Comparison of ENCODE assay signal across 8 mouse cellular contexts in genomic region chr16:21818132-21818531, GRCm38 (mm10). TPM values are rescaled to one million over a fixed set of nuclear protein-coding genes. Genes with fewer than 3 reads are reported as not detected.
DNase-seq lines count a peak whose midpoint lies in the region; ATAC-seq and TF ChIP-seq lines count a peak whose summit lies in the region.

No protein-coding gene starts in this region.

- peaks cover 2% of the 10 kb centered on the region for H3K4me1 ChIP-seq in heart, adult 2 months (ENCODE audit: control insufficient read depth, insufficient read depth, low read length)
- H3K4me1 ChIP-seq in forebrain, embryonic 16.5 days (replicated peaks; ENCODE audit: control insufficient read depth, insufficient read depth, low read length), result no peaks in the 10 kb centered on the region; the same call in 1 of the 2 replicates

- H3K4me3 ChIP-seq in heart, adult 2 months, result no peak overlapping the region
- H3K4me3 ChIP-seq in myocyte, result no peak overlapping the region
- no peak overlapping the region for H3K4me3 ChIP-seq in forebrain, embryonic 16.5 days (replicated peaks; ENCODE audit: low read length)

- no peaks in the 10 kb centered on the region for H3K36me3 ChIP-seq in heart, adult 2 months (ENCODE audit: control insufficient read depth, insufficient read depth, low read length)
- no peaks in the 10 kb centered on the region for H3K36me3 ChIP-seq in myocyte (ENCODE audit: control insufficient read depth, insufficient read depth)
- H3K36me3 ChIP-seq in forebrain, embryonic 16.5 days (ENCODE audit: control insufficient read depth, insufficient read depth), result no peaks in the 10 kb centered on the region

- no peaks in the 10 kb centered on the region for H3K79me2 ChIP-seq in heart, adult 2 months (replicated peaks; ENCODE audit: control insufficient read depth, insufficient read depth, low read length)
- H3K79me2 ChIP-seq in myocyte (ENCODE audit: control insufficient read depth, insufficient read depth), result no peaks in the 10 kb centered on the region

- H3K4me2 ChIP-seq in myocyte (ENCODE audit: low read depth), result peak overlapping the region; percentile 74
- no peak overlapping the region for H3K4me2 ChIP-seq in forebrain, embryonic 16.5 days (ENCODE audit: low read length)

- no peaks in the 10 kb centered on the region for H3K27me3 ChIP-seq in heart, adult 2 months (ENCODE audit: control insufficient read depth, insufficient read depth, low read length)
- no peaks in the 10 kb centered on the region for H3K27me3 ChIP-seq in myocyte (ENCODE audit: control insufficient read depth, insufficient read depth, insufficient read length)
- H3K27me3 ChIP-seq in forebrain, embryonic 16.5 days (replicated peaks; ENCODE audit: control insufficient read depth, insufficient read depth, low read length), result no peaks in the 10 kb centered on the region

- TF ChIP-seq POLR2A in heart, adult 2 months (IDR thresholded peaks at IDR 0.05; ENCODE audit: insufficient read depth, low read depth, low read length), result no peak
- TF ChIP-seq POLR2A in myocyte (IDR thresholded peaks at IDR 0.05; ENCODE audit: insufficient read length, low read depth), result no peak

- intact Hi-C loops in heart, adult 2 months (cut with DNase I), result no loop called here

- 40% methylated on average over 9 of the region's 9 CpGs for WGBS in heart, adult 2 months
- 37% methylated on average over 9 of the region's 9 CpGs for WGBS in forebrain, embryonic 16.5 days

- TF ChIP-seq EP300 in heart, adult 2 months (IDR thresholded peaks at IDR 0.05; ENCODE audit: insufficient read depth, low read depth, low read length), result no peak

- ATAC-seq in forebrain, embryonic 16.5 days, result no peak

- H3K27ac ChIP-seq in heart, adult 2 months, result peak overlapping the region; percentile 45
- H3K27ac ChIP-seq in forebrain, embryonic 16.5 days (ENCODE audit: low read length), result no peak overlapping the region

- peak; percentile 32 to 38 for DNase-seq in heart, adult 2 months
- DNase-seq in heart, adult 8-10 months (ENCODE audit: low spot score), result no peak
- DNase-seq in c-Kit-positive CD71-positive TER-119-positive erythroid progenitor cells, embryonic 14.5 days (ENCODE audit: low spot score), result peak; percentile 39
- peak; percentile 71 for DNase-seq in kidney, postnatal 14 days
- DNase-seq in frontal cortex, postnatal 14 days (ENCODE audit: low spot score in 2 of 2), result no peak
- DNase-seq in cerebellum, postnatal 10 days, result no peak

- TF ChIP-seq CTCF in heart, adult 2 months (IDR thresholded peaks at IDR 0.05), result no peak

- H3K9ac ChIP-seq in heart, adult 2 months (ENCODE audit: low read depth, low read length), result no peak overlapping the region
- no peak overlapping the region for H3K9ac ChIP-seq in forebrain, embryonic 16.5 days (replicated peaks; ENCODE audit: low read depth, low read length)

- H3ac ChIP-seq in myocyte (ENCODE audit: control insufficient read depth, insufficient read length), result no peak overlapping the region

- no peaks in the 10 kb centered on the region for H3K9me3 ChIP-seq in forebrain, embryonic 16.5 days (ENCODE audit: control insufficient read depth, low read length)

TF ChIP-seq in myocyte, 11 proteins besides CTCF, POLR2A, EP300 and RAD21:
- TF ChIP-seq USF1 (IDR thresholded peaks at IDR 0.05; ENCODE audit: low read depth), result no peak
- TF ChIP-seq E2F4 (IDR thresholded peaks at IDR 0.05; ENCODE audit: insufficient read depth), result no peak

RNA-seq across cellular contexts. Expression of gene Map3k13, which starts 24.0 kb away (rescaled TPM):
- total RNA-seq in heart, adult 2 months (2021), result under 1 TPM; 0.96 to 0.97 TPM
- 0.62 and 1.1 TPM in 2 replicates for polyA plus RNA-seq in heart, adult 2 months (2012; rRNA removed)
- total RNA-seq in heart, adult 8-10 months (2022), result 1 to 10 TPM in 1 of 4 experiments, under 1 TPM in 3; 0.78 to 1.5 (median 0.84) TPM
- polyA plus RNA-seq in myocyte (2012; fragmentation: generic; extraction: Trizol), result 0.31 TPM
- polyA plus RNA-seq in forebrain, embryonic 16.5 days (2015; fragmentation: Nextera tagmentation; extraction: Ambion mirVana), result 5.6 and 5.7 TPM in 2 replicates

RNA-seq across cellular contexts. Expression of gene Ehhadh, which starts 30.5 kb away (rescaled TPM):
- 10 to 100 TPM; 13.6 to 16.9 TPM for total RNA-seq in heart, adult 2 months (2021)
- 6.6 and 10.7 TPM in 2 replicates for polyA plus RNA-seq in heart, adult 2 months (2012; rRNA removed)
- total RNA-seq in heart, adult 8-10 months (2022), result 10 to 100 TPM; 10.8 to 17.3 (median 14.3) TPM
- 0.11 TPM for polyA plus RNA-seq in myocyte (2012; fragmentation: generic; extraction: Trizol)
- polyA plus RNA-seq in forebrain, embryonic 16.5 days (2015; fragmentation: Nextera tagmentation; extraction: Ambion mirVana), result 0.83 and 1.1 TPM in 2 replicates

Comparison
In these comparisons a context has a peak if more than half of its experiments do, and no peak if none do; other contexts are left out.
1. DNase-seq: peak in heart, adult 2 months (2 of 2), c-Kit-positive CD71-positive TER-119-positive erythroid progenitor cells, embryonic 14.5 days (single experiment) and kidney, postnatal 14 days (single experiment); none in heart, adult 8-10 months (single experiment), frontal cortex, postnatal 14 days (0 of 2) and cerebellum, postnatal 10 days (0 of 2).